Mouse (Mus musculus) testis, adult 2 months (tissue): ENCODE data around the gene Fbxo4.

ENCODE experiments used
- CTCF ChIP-seq: fragments of 200-500 bp; IDR thresholded peaks from 2 replicates; pipeline ENCODE4 v1.5.1; 2012; ENCODE audit warnings: low read depth, mild to moderate bottlenecking, inconsistent platforms, low read length, moderate library complexity; ENCODE audit not compliant: control insufficient read depth, insufficient read depth, insufficient replicate concordance
- POLR2A ChIP-seq: fragments of 200-500 bp; IDR thresholded peaks from 2 replicates; pipeline ENCODE4 v1.6.1; 2012; ENCODE audit warnings: low read depth, mild to moderate bottlenecking, inconsistent platforms, low read length, moderate library complexity; ENCODE audit not compliant: control insufficient read depth

DNA sequence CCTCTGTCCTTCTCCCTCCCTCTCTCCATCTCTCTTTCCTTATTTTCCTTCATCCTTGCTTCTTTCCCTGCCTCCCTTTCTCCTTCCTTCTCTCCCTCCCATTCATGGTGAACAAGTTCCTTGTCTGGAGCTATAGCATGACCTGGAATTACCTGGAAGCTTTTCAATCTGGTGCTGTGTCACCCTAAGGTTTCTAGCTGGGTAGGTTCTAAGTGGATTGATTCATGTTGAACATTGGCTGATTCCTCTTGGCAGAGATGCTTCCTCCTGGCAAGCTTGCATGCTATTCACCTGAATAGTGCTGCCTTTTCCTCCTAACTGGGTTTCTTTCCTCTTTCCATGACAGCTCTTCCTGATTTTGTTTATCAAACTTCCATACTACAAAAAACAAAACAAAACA lies 49.6 kb upstream of the Fbxo4 start:
- TF ChIP-seq CTCF = no peak
- no peak for TF ChIP-seq POLR2A
